Mouse (Mus musculus) left cerebral cortex, postnatal 10 days (tissue): ENCODE results near the gene Gbp9. TPM values are rescaled to one million over a fixed set of nuclear protein-coding genes. Genes with fewer than 3 reads are reported as not detected.
"Not testable (repeated sequence)": the region's sequence is repeated elsewhere in the genome, so short reads cannot be mapped to it uniquely, and the experiment has no call there.

ENCODE experiments used
- DNase-seq, 2 experiments: peaks; one replicate each; pipeline ENCODE4 v3.0.0; 2021 to 2022; ENCODE audit warnings: low spot score in 2 of 2, mixed read lengths in 1 of 2; ENCODE audit errors: extremely low spot score in 1 of 2
- intact Hi-C: fragments of 180-260 bp; cut with DNase I; formaldehyde crosslinking; loops from one replicate; pipeline ENCODE4 v1.15.1; 2025
- total RNA-seq, 2 experiments: library from RNA; stranded (reverse); gene quantifications; 2 replicates each; pipeline ENCODE4 v1.2.3; 2021

The Gbp9 gene
- total RNA-seq, result 1 to 10 TPM; 1.5 to 3.0 TPM

DNA sequence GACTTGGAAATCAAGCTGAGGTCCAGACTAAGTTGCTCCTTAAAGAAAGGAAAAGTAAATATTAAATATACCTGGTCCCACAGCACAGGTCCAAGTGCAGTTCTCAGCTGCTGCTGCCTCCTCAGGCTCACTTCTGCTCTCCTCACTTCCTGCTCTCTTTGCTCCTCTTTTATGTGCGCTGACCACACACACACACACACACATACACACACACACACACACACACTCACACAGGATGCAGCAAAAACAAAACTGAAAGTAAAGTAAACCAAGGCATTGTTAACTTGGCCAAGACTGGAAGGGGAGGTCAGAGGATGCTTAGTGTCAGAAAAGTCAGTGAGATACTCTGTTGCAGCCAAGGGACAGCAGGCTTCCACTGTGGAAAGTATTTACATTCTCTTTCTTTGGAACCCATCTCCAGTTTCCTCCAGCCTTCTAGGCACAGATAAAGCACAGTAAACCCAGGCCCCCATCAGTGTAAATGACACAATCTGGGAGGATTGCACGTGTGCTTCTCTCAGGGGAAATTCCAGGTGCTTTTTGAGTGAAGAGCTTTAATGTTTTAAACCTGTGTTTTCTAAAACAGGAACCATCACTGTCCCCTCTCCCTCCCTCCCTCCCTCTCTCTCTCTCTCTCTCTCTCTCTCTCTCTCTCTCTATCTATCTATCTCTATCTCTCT is at the start of gene Gbp9, which contains the start of the genes Gbp8 and Gbp4:
Gbp9 (minus strand) TSS at position 131 of the 680 bp plus-strand sequence.
Gbp8 (minus strand) TSS at position 132 of the 680 bp plus-strand sequence.
Gbp4 (minus strand) TSS at position 178 of the 680 bp plus-strand sequence.
- DNase-seq, intact Hi-C loops: not testable (repeated sequence)

- intact Hi-C loops, result no loop called here
- no peak for DNase-seq
These were observed 42.1 kb upstream of the Gbp9 start for GRCm38 (mm10) chr5:105181446-105181845.

DNA sequence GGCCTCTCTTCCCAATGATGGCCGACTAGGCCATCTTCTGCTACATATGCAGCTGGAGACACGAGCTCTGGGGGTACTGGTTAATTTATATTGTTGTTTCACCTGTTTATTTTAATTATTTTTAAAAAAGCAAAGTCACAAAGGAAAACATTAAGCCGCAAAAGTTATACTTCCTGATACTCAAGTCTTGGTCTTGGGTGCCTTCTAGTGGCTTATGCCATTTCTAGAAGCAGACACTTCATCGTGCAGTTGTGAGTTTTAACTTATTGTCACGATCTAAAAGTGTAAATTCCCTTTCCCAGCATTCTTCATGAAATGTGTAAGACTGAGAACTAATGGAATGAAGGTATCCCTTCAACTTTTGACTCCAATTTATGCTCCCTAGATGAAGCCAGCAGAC is 17.2 kb upstream of the Gbp9 start:
- intact Hi-C loops, result no loop called here
- DNase-seq, result no peak

- intact Hi-C loops, result no loop called here
- no peak for DNase-seq
These were observed 14.7 kb upstream of the Gbp9 start for GRCm38 (mm10) chr5:105154049-105154448.

GRCm38 (mm10) chr5:105148062-105148461 is 8.7 kb upstream of the Gbp9 start:
- intact Hi-C loops, DNase-seq: not testable (repeated sequence)

GRCm38 (mm10) chr5:105146447-105146846 is 7.1 kb upstream of the Gbp9 start:
- DNase-seq, result no peak
- intact Hi-C loops, result no loop called here

- intact Hi-C loops, result not testable (repeated sequence)
These were observed 6.4 kb upstream of the Gbp9 start for GRCm38 (mm10) chr5:105145731-105146130.

GRCm38 (mm10) chr5:105140089-105140810 is 911 bp upstream of the Gbp9 start:
- intact Hi-C loops, result not testable (repeated sequence)

More at GRCm38 (mm10) chr5:105145731-105146130, 6.4 kb upstream of the Gbp9 start:
- not testable (repeated sequence) for DNase-seq

DNA sequence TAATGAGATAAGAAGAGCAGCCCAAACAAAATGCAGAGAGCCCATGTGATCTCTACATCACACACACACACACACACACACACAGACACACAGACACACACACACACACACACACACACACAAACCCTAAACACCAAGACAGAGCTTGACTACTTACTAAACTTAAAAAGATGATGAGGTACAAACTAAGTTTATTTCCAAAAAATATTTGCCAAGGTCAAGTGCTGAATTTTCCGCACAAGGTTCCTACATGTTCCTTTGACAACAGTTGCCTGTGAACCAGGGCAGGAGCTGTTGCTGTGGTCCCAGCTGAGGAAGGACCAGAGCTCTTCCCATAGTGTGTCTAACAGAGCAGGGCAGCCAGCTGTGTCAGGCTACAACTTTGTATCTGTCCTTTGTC is 433 bp downstream of the Gbp9 start:
- intact Hi-C loops, result no loop called here
- DNase-seq, result no peak

More at GRCm38 (mm10) chr5:105140089-105140810, 911 bp upstream of the Gbp9 start:
- DNase-seq, result not testable (repeated sequence)

DNA sequence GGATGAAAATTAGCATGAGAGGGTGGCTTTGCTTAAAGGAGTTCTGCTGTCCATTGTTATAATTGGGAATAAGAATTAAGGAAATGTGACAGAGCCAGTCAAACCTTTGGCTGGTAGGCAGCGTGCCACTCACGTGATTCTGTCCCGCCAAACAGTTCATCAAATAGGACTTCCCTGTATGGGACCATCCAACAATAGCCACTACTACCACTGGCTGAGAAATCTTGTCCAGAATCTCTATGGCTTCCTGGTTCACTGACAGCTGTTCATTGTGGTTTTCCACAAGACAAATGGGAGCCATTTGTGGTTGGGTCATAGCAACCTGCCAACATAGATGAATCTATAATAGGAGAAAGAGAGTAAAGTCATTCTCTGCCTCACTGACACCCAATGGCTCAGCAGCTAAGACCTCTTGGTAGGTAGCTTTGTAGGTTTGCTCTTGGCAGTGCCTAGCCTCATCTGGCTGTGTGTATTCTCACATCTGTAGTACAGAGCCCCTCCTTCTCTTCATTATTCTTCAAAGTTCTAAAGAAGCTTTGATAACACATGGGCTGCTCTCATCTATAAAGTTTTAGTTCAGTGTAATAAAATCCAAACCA is 2.5 kb downstream of the Gbp9 start:
- intact Hi-C loops, DNase-seq: not testable (repeated sequence)

DNA sequence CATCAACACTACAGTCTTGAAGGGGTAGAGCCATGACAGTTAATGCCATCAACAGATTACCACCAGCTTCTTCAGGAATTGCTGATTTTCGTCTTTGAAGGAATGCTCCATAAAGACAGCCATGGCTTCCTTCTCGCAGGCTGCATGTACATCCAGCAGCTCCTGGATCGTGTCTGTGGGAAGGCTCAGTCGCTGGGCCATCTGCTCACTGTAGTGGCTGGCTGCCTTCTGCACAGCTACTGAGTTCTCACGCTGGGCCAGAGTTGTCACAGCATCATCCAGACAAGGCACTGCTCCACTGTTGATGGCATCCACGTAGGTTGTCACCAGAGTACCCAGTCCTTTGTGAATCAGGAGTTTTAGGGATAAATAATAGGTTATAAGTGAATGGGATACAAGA is 17.6 kb downstream of the Gbp9 start:
- intact Hi-C loops, result not testable (repeated sequence)
- peak in 1 of 2 experiments; percentile 16 for DNase-seq

DNA sequence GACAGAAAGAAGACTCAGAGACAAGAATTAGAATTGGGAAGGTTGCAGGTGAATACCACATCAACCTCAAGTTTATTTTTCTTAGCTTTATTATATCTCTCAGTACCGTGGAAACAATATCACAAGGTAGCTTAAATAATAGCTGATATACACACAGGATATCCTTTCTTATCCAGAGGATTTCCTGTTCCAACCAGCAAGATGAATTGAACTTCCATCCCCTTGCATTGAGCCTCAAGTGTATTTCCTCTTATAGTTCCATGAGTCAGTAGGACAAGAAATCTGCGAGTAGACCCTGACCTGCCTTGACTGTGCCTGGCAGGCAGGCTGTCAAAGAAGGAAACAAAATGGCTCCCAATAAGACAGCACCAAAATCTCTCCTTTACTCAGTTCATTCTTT is 23.6 kb downstream of the Gbp9 start:
- intact Hi-C loops, result no loop called here

DNA sequence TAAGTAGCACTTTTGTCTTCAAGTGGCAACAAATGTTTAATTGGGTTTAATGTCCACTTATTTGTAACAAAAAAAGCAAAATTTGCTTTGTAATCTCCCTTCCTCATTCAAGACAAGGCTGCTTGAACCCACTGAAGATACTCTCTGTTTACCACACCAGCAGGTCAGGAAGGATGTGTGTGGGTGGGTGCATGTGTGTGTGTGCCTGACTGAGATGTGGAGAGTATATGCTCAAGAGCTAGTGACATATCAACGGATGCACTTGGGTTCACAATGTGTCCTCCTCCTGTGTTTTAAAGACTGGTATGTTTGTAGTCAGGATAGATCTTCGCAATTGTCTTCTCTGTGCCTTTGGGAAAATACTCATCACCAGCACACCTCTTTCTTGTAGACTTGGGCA is 24.6 kb downstream of the Gbp9 start:
- intact Hi-C loops, result no loop called here
- no peak for DNase-seq

More for the DNA sequence above, 23.6 kb downstream of the Gbp9 start:
- DNase-seq, result no peak

DNA sequence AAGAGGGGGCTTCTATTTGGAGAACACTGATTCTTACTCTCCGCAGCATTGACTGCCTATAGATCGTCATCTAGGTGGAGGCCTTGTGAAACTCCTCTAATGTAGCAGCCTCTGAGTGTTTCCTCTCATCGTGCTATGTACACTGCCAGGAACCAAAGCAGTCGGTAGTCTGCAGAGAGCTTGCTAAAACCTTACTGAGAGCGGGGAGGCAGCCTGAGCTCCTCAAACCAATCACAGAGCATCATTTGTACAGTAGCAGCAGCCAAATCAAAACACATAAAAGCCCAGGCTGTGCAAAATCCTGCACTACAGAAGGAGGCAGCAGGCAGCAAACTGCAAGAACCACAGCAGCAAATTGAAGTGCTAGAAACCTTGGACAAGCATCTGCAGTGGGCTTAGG is 25.7 kb downstream of the Gbp9 start:
- intact Hi-C loops, result no loop called here
- DNase-seq, result no peak

- DNase-seq, result peak; percentile 9 to 53
- intact Hi-C loops, result not testable (repeated sequence)
These were observed 29.0 kb downstream of the Gbp9 start for GRCm38 (mm10) chr5:105110271-105110852.

GRCm38 (mm10) chr5:105109775-105110174 is 29.6 kb downstream of the Gbp9 start:
- intact Hi-C loops, DNase-seq: not testable (repeated sequence)

DNA sequence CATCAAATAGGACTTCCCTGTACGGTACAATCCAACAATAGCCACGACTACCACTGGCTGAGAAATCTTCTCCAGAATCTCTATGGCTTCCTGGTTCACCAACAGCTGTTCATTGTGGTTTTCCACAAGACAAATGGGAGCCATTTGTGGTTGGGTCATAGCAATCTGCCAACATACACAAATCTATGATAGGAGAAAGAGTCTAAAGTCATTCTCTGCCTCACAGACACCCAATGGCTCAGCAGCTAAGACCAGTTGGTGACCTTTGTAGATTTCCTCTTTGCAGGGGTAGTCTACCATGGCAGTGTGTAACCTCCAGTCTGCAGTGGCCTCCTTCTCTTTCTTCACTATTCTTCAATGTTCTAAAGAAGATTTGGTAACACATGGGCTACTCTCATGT is 33.6 kb downstream of the Gbp9 start:
- DNase-seq, intact Hi-C loops: not testable (repeated sequence)

- DNase-seq, result no peak
- intact Hi-C loops, result no loop called here
These were observed 57.4 kb downstream of the Gbp9 start for GRCm38 (mm10) chr5:105081900-105082299.

DNA sequence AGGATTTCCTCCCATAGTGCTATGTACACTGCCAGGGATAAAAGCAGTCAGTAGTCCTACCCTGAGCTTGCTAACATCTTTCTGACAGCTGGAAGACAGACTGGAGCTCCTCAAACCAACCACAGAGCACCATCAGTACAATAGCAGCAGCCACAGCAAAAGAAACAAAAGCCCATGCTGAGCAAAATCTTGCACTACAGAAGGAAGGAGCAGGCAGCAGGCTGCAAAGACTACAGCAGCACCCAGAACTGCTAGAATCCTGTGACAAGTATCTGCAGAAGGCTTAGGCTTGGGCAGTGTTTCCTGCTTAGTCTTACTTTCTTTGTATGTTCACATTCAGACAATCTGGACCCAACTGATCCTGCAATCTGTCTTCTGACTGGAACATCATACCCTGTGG is 71.0 kb downstream of the Gbp9 start:
- DNase-seq, intact Hi-C loops: not testable (repeated sequence)
